Mouse (Mus musculus): ENCODE results near the gene Sdhaf4.
A peak's percentile ranks its signal among the peaks of the same experiment; 100 is the strongest.
"Not testable (repeated sequence)": the region's sequence is repeated elsewhere in the genome, so short reads cannot be mapped to it uniquely, and the experiment has no call there.

Gene Sdhaf4

GRCm38 (mm10) chr1:24005070-24005804 is at the start of gene Sdhaf4:
Gene Sdhaf4 (minus strand): TSS chr1:24005656.
- DNase-seq (ENCODE audit: low read depth, low spot score), result peak; percentile 92

GRCm38 (mm10) chr1:24046730-24047510 is 41.5 kb upstream of the Sdhaf4 start:
- DNase-seq (ENCODE audit: low read depth, low spot score), result no peak

- DNase-seq (ENCODE audit: low read depth, low spot score), result no peak
Observed at GRCm38 (mm10) chr1:24045627-24046026, 40.2 kb upstream of the Sdhaf4 start.

- DNase-seq (ENCODE audit: low read depth, low spot score), result no peak
Observed at GRCm38 (mm10) chr1:24043007-24043406, 37.6 kb upstream of the Sdhaf4 start.

- DNase-seq (ENCODE audit: low read depth, low spot score), result no peak
Observed at GRCm38 (mm10) chr1:24033759-24034423, 28.4 kb upstream of the Sdhaf4 start.

- no peak for DNase-seq (ENCODE audit: low read depth, low spot score)
Observed at GRCm38 (mm10) chr1:24010821-24011220, 5.4 kb upstream of the Sdhaf4 start.

- no peak for DNase-seq (ENCODE audit: low read depth, low spot score)
Observed at GRCm38 (mm10) chr1:24010016-24010415, 4.6 kb upstream of the Sdhaf4 start.

- DNase-seq (ENCODE audit: low read depth, low spot score), result no peak
Observed at GRCm38 (mm10) chr1:24007621-24008020, 2.2 kb upstream of the Sdhaf4 start.

GRCm38 (mm10) chr1:23999318-23999717 is 6.1 kb downstream of the Sdhaf4 start:
- no peak for DNase-seq (ENCODE audit: low read depth, low spot score)

- DNase-seq (ENCODE audit: low read depth, low spot score), result no peak
Observed at GRCm38 (mm10) chr1:23998866-23999265, 6.6 kb downstream of the Sdhaf4 start.

- no peak for DNase-seq (ENCODE audit: low read depth, low spot score)
Observed at GRCm38 (mm10) chr1:23998120-23998810, 7.2 kb downstream of the Sdhaf4 start.

- DNase-seq (ENCODE audit: low read depth, low spot score), result no peak
Observed at GRCm38 (mm10) chr1:23997493-23997892, 8.0 kb downstream of the Sdhaf4 start.

- no peak for DNase-seq (ENCODE audit: low read depth, low spot score)
Observed at GRCm38 (mm10) chr1:23995420-23995819, 10.0 kb downstream of the Sdhaf4 start.

- no peak for DNase-seq (ENCODE audit: low read depth, low spot score)
Observed at GRCm38 (mm10) chr1:23983118-23983517, 22.3 kb downstream of the Sdhaf4 start.

GRCm38 (mm10) chr1:23978281-23978680 is 27.2 kb downstream of the Sdhaf4 start:
- no peak for DNase-seq (ENCODE audit: low read depth, low spot score)

GRCm38 (mm10) chr1:23971159-23971558 is 34.3 kb downstream of the Sdhaf4 start:
- DNase-seq (ENCODE audit: low read depth, low spot score), result not testable (repeated sequence)

GRCm38 (mm10) chr1:23968027-23968725 is 37.3 kb downstream of the Sdhaf4 start:
- no peak for DNase-seq (ENCODE audit: low read depth, low spot score)

- DNase-seq (ENCODE audit: low read depth, low spot score), result no peak
Observed at GRCm38 (mm10) chr1:23966226-23966625, 39.2 kb downstream of the Sdhaf4 start.

- no peak for DNase-seq (ENCODE audit: low read depth, low spot score)
Observed at GRCm38 (mm10) chr1:23959415-23959732, 46.1 kb downstream of the Sdhaf4 start.

- DNase-seq (ENCODE audit: low read depth, low spot score), result no peak
Observed at GRCm38 (mm10) chr1:23958668-23959414, 46.6 kb downstream of the Sdhaf4 start.

GRCm38 (mm10) chr1:23958101-23958500 is 47.4 kb downstream of the Sdhaf4 start:
- DNase-seq (ENCODE audit: low read depth, low spot score), result no peak

Data from retina, adult 2 months (tissue).